8 mouse cellular contexts compared by ENCODE assay signal in the genomic region with DNA sequence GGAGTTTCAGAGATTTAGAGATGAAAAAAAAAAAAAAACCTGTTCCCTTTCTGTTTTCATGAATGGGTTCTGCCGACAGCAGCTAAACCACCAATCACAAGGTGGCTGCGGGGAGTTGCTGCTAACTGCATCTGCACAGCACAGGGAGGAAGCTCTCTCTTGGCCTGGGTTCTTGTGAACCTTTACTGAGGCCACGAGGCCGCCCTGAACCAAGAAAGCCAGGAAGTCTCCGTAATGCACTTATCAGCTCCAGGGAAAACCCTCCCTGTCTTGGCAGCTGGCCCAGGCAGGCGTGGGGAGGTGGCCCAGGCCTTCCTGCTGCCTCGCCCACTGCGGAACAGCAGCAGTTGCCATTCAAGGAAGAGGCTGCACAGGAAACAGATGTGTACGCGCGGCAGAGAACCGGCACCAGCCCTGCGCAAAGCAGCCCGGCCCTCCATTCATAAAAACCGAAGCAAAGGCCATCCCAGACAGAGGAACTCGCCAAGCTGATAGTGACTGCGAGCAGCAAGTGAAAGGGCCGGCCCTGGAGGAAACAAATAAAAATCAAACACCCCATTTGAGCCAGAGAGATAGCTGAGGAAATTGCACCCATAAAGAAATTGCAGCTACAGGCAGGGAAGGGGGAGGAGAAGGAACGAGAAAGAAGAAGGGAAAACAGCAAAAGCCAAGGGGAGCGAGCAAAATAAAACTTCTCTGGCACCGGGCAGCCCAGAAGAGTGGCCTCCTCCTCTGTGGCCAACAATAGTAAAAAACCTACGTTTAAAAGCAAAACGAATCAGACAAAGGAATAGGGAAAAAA.
DNase-seq lines count a peak whose midpoint lies in the region; ATAC-seq and TF ChIP-seq lines count a peak whose summit lies in the region.

No protein-coding gene starts in this region.

- peak overlapping the region; percentile 51; the same call in 1 of the 2 replicates for H3K27ac ChIP-seq in forebrain, postnatal 0 days (ENCODE audit: low read depth, low read length)
- H3K27ac ChIP-seq in lung, embryonic 16.5 days (ENCODE audit: low read length): peak overlapping the region; percentile 74
- no peak overlapping the region for H3K27ac ChIP-seq in olfactory bulb, adult 2 months (ENCODE audit: insufficient read depth, low read depth, low read length)

- 0 out of 2 replicates have a peak overlapping the region, but pooled peaks have one; percentile 10 for H3K9ac ChIP-seq in forebrain, postnatal 0 days
- peak overlapping the region; percentile 51 for H3K9ac ChIP-seq in lung, embryonic 16.5 days (ENCODE audit: low read length)

- TF ChIP-seq CTCF in forebrain, postnatal 0 days (IDR thresholded peaks at IDR 0.05; ENCODE audit: low read depth): no peak
- no peak for TF ChIP-seq CTCF in olfactory bulb, adult 2 months (IDR thresholded peaks at IDR 0.05; ENCODE audit: insufficient read depth, low read depth, low read length)

- intact Hi-C loops in heart, postnatal 36 days (cut with DNase I): loop anchor here (5.0 to 10.0 kb wide), 2 partner anchors 61 to 689 kb away; partner anchors contain the start of genes Ankrd10 and Irs2

- ATAC-seq in forebrain, postnatal 0 days: peak; percentile 94
- peak; percentile 96 for ATAC-seq in lung, embryonic 16.5 days (ENCODE audit: low read depth)

- no peaks in the 10 kb centered on the region for H3K9me3 ChIP-seq in forebrain, postnatal 0 days (ENCODE audit: low read length)
- no peaks in the 10 kb centered on the region for H3K9me3 ChIP-seq in lung, embryonic 16.5 days (ENCODE audit: control insufficient read depth, low read length)

- no peaks in the 10 kb centered on the region for H3K36me3 ChIP-seq in forebrain, postnatal 0 days (ENCODE audit: insufficient read depth)
- no peaks in the 10 kb centered on the region for H3K36me3 ChIP-seq in lung, embryonic 16.5 days (ENCODE audit: control insufficient read depth, insufficient read depth, low read length)

- H3K27me3 ChIP-seq in forebrain, postnatal 0 days (ENCODE audit: insufficient read depth, low read length): no peaks in the 10 kb centered on the region
- H3K27me3 ChIP-seq in lung, embryonic 16.5 days (ENCODE audit: control insufficient read depth, insufficient read depth, low read depth, low read length): peaks cover 3% of the 10 kb centered on the region; the same call in 1 of the 2 replicates

- TF ChIP-seq POLR2A in olfactory bulb, adult 2 months (IDR thresholded peaks at IDR 0.05; ENCODE audit: insufficient read depth, low read depth, low read length): no peak

- peak; percentile 74 for DNase-seq in ES-CJ7 (ENCODE audit: low read depth, low spot score)
- peak; percentile 5 for DNase-seq in c-Kit-negative CD71-positive TER-119-positive erythroid progenitor cells, embryonic 14.5 days (ENCODE audit: low read depth, low spot score)
- peak; percentile 70 for DNase-seq in forebrain, postnatal 0 days
- DNase-seq in heart, postnatal 36 days: peak; percentile 93 to 94
- DNase-seq in layer of hippocampus, adult 8-10 months (ENCODE audit: low spot score in 2 of 2): peak; percentile 52 to 63
- DNase-seq in thymus, postnatal 0 days (ENCODE audit: low spot score): peak; percentile 85

- peak overlapping the region; percentile 37 for H3K4me2 ChIP-seq in forebrain, postnatal 0 days (ENCODE audit: low read depth)
- peak overlapping the region; percentile 55 for H3K4me2 ChIP-seq in lung, embryonic 16.5 days (ENCODE audit: low read depth, low read length)

- peak overlapping the region; percentile 19; the same call in 1 of the 2 replicates for H3K4me3 ChIP-seq in forebrain, postnatal 0 days (ENCODE audit: low read depth, low read length)
- peak overlapping the region; percentile 30 for H3K4me3 ChIP-seq in lung, embryonic 16.5 days (ENCODE audit: low read length)
- H3K4me3 ChIP-seq in olfactory bulb, adult 2 months (ENCODE audit: insufficient read depth, low read depth, low read length): peak overlapping the region; percentile 6; the same call in 1 of the 2 replicates

- whole genome bisulfite sequencing in forebrain, postnatal 0 days: 7% methylated on average over 23 of the region's 23 CpGs
- whole genome bisulfite sequencing in lung, embryonic 16.5 days: 2% methylated on average over 23 of the region's 23 CpGs
- 7% methylated on average over 23 of the region's 23 CpGs for WGBS in olfactory bulb, adult 2 months

- peaks cover 13% of the 10 kb centered on the region; the same call in 1 of the 2 replicates for H3K4me1 ChIP-seq in forebrain, postnatal 0 days (ENCODE audit: insufficient read depth)
- H3K4me1 ChIP-seq in lung, embryonic 16.5 days (replicated peaks; ENCODE audit: control insufficient read depth, insufficient read depth, low read length): peaks cover 15% of the 10 kb centered on the region
- peaks cover 16% of the 10 kb centered on the region for H3K4me1 ChIP-seq in olfactory bulb, adult 2 months (ENCODE audit: control insufficient read depth, insufficient read depth, low read length)

Comparison
In these comparisons a context has a peak if more than half of its experiments do, and no peak if none do; other contexts are left out.
1. DNase-seq: peak in every context shown above with its lines; median percentile 94 in heart, postnatal 36 days; 85 in thymus, postnatal 0 days; 74 in ES-CJ7; 70 in forebrain, postnatal 0 days; 58 in layer of hippocampus, adult 8-10 months; 5 in c-Kit-negative CD71-positive TER-119-positive erythroid progenitor cells, embryonic 14.5 days.